ENCODE assay signal across 8 mouse cellular contexts in genomic region chr7:28923865-28924291, GRCm38 (mm10). TPM values are rescaled to one million over a fixed set of nuclear protein-coding genes. Genes with fewer than 3 reads are reported as not detected.
DNase-seq lines count a peak whose midpoint lies in the region; ATAC-seq and TF ChIP-seq lines count a peak whose summit lies in the region.

No protein-coding gene starts in this region.

- TF ChIP-seq EP300 in liver, postnatal 0 days (IDR thresholded peaks at IDR 0.05; ENCODE audit: low read depth) = peak; percentile 33; the same call in 1 of the 2 replicates

- H3K4me1 ChIP-seq in embryonic facial prominence, embryonic 14.5 days (ENCODE audit: control insufficient read depth, insufficient read depth, low read length) = peaks cover 52% of the 10 kb centered on the region
- peaks cover 70% of the 10 kb centered on the region for H3K4me1 ChIP-seq in liver, postnatal 0 days (ENCODE audit: insufficient read depth)
- H3K4me1 ChIP-seq in stomach, embryonic 15.5 days = peaks cover 78% of the 10 kb centered on the region

- peak overlapping the region; percentile 81 for H3K27ac ChIP-seq in embryonic facial prominence, embryonic 14.5 days (replicated peaks; ENCODE audit: low read depth, low read length)
- H3K27ac ChIP-seq in liver, postnatal 0 days (ENCODE audit: low read depth) = peak overlapping the region; percentile 90
- H3K27ac ChIP-seq in stomach, embryonic 15.5 days = peak overlapping the region; percentile 93

- ATAC-seq in embryonic facial prominence, embryonic 14.5 days (ENCODE audit: low read depth) = no peak; the same call in 1 of the 2 replicates
- peak; percentile 57 for ATAC-seq in liver, postnatal 0 days
- peak; percentile 20; the same call in 1 of the 2 replicates for ATAC-seq in stomach, embryonic 15.5 days (ENCODE audit: insufficient read depth, low FRiP score, low read depth)

- no peak overlapping the region for H3K9ac ChIP-seq in embryonic facial prominence, embryonic 14.5 days (ENCODE audit: low read depth, low read length)
- no peak overlapping the region for H3K9ac ChIP-seq in liver, postnatal 0 days (replicated peaks)
- H3K9ac ChIP-seq in stomach, embryonic 15.5 days = no peak overlapping the region

- H3K4me2 ChIP-seq in embryonic facial prominence, embryonic 14.5 days (ENCODE audit: low read depth, low read length) = peak overlapping the region; percentile 8; the same call in 1 of the 2 replicates
- H3K4me2 ChIP-seq in liver, postnatal 0 days (ENCODE audit: low read depth, low read length) = 0 out of 2 replicates have a peak overlapping the region, but pooled peaks have one; percentile 59
- 0 out of 2 replicates have a peak overlapping the region, but pooled peaks have one; percentile 16 for H3K4me2 ChIP-seq in stomach, embryonic 15.5 days

- 11% methylated on average over 4 of the region's 4 CpGs for WGBS in embryonic facial prominence, embryonic 14.5 days
- 37% methylated on average over 4 of the region's 4 CpGs for WGBS in liver, postnatal 0 days (ENCODE audit: insufficient replicate concordance)
- 13% methylated on average over 4 of the region's 4 CpGs for WGBS in stomach, embryonic 15.5 days

- DNase-seq in brain, embryonic 14.5 days (ENCODE audit: low read depth) = peak; percentile 71
- peak; percentile 75 for DNase-seq in embryonic facial prominence, embryonic 14.5 days (ENCODE audit: low spot score)
- DNase-seq in hindlimb bud, embryonic 11.5 days (ENCODE audit: extremely low spot score, low read depth, low spot score) = peak; percentile 60
- peak; percentile 43 for DNase-seq in liver, postnatal 0 days
- no peak for DNase-seq in left cerebral cortex, adult 9 months (ENCODE audit: low spot score in 2 of 2)
- DNase-seq in layer of hippocampus, postnatal 36 days = no peak
- no peak for DNase-seq in thymus, postnatal 10 days (ENCODE audit: low spot score in 2 of 2)

- no peaks in the 10 kb centered on the region for H3K9me3 ChIP-seq in embryonic facial prominence, embryonic 14.5 days (ENCODE audit: control insufficient read depth, low read length)
- no peaks in the 10 kb centered on the region for H3K9me3 ChIP-seq in liver, postnatal 0 days (ENCODE audit: low read length)
- H3K9me3 ChIP-seq in stomach, embryonic 15.5 days = no peaks in the 10 kb centered on the region

- peaks cover 7% of the 10 kb centered on the region for H3K36me3 ChIP-seq in embryonic facial prominence, embryonic 14.5 days (ENCODE audit: control insufficient read depth, insufficient read depth, low read length)
- peaks cover 11% of the 10 kb centered on the region; the same call in 1 of the 2 replicates for H3K36me3 ChIP-seq in liver, postnatal 0 days (replicated peaks; ENCODE audit: insufficient read depth, low read length)
- no peaks in the 10 kb centered on the region for H3K36me3 ChIP-seq in stomach, embryonic 15.5 days

- H3K4me3 ChIP-seq in embryonic facial prominence, embryonic 14.5 days (ENCODE audit: low read depth, low read length) = no peak overlapping the region
- no peak overlapping the region for H3K4me3 ChIP-seq in liver, postnatal 0 days (ENCODE audit: low read depth, low read length)
- no peak overlapping the region for H3K4me3 ChIP-seq in stomach, embryonic 15.5 days (replicated peaks)

- no peaks in the 10 kb centered on the region for H3K27me3 ChIP-seq in embryonic facial prominence, embryonic 14.5 days (replicated peaks; ENCODE audit: control insufficient read depth, insufficient read depth, low read length)
- H3K27me3 ChIP-seq in liver, postnatal 0 days (ENCODE audit: insufficient read depth, low read length) = no peaks in the 10 kb centered on the region
- no peaks in the 10 kb centered on the region for H3K27me3 ChIP-seq in stomach, embryonic 15.5 days (replicated peaks)

- no peak for TF ChIP-seq POLR2A in brain, embryonic 14.5 days (IDR thresholded peaks at IDR 0.05; ENCODE audit: borderline replicate concordance, extremely low read depth, insufficient read depth, insufficient read length, poor library complexity, severe bottlenecking)

- TF ChIP-seq CTCF in brain, embryonic 14.5 days (IDR thresholded peaks at IDR 0.05; ENCODE audit: borderline replicate concordance, extremely low read depth, insufficient read depth, insufficient read length) = no peak
- TF ChIP-seq CTCF in liver, postnatal 0 days (IDR thresholded peaks at IDR 0.05; ENCODE audit: low read depth) = no peak

RNA-seq across cellular contexts. Expression of gene Actn4, which starts 38.3 kb away (rescaled TPM):
- 134 and 173 TPM in 2 replicates for polyA plus RNA-seq in brain, embryonic 14.5 days (2012; rRNA removed)
- polyA plus RNA-seq in embryonic facial prominence, embryonic 14.5 days (2014; fragmentation: Nextera tagmentation; extraction: Ambion mirVana) = 256 and 280 TPM in 2 replicates
- 76.3 and 81.2 TPM in 2 replicates for polyA plus RNA-seq in liver, postnatal 0 days (2015; fragmentation: Nextera tagmentation; extraction: Ambion mirVana)
- 319 and 341 TPM in 2 replicates for polyA plus RNA-seq in stomach, embryonic 15.5 days (2015; fragmentation: Nextera tagmentation; extraction: Ambion mirVana)
- total RNA-seq in layer of hippocampus, postnatal 36 days (2021) = 100 to 1,000 TPM; 121 to 130 TPM

RNA-seq across cellular contexts. Expression of gene Capn12, which starts 42.7 kb away (rescaled TPM):
- 0.08 and 0.16 TPM in 2 replicates for polyA plus RNA-seq in brain, embryonic 14.5 days (2012; rRNA removed)
- 0.58 and 0.72 TPM in 2 replicates for polyA plus RNA-seq in embryonic facial prominence, embryonic 14.5 days (2014; fragmentation: Nextera tagmentation; extraction: Ambion mirVana)
- polyA plus RNA-seq in liver, postnatal 0 days (2015; fragmentation: Nextera tagmentation; extraction: Ambion mirVana) = 0.09 and 0.23 TPM in 2 replicates
- 0.34 and 0.45 TPM in 2 replicates for polyA plus RNA-seq in stomach, embryonic 15.5 days (2015; fragmentation: Nextera tagmentation; extraction: Ambion mirVana)
- under 1 TPM; 0.22 to 0.35 TPM for total RNA-seq in layer of hippocampus, postnatal 36 days (2021)

RNA-seq across cellular contexts. Expression of gene Eif3k, which starts 57.8 kb away (rescaled TPM):
- polyA plus RNA-seq in brain, embryonic 14.5 days (2012; rRNA removed) = 411 and 463 TPM in 2 replicates
- polyA plus RNA-seq in embryonic facial prominence, embryonic 14.5 days (2014; fragmentation: Nextera tagmentation; extraction: Ambion mirVana) = 403 and 404 TPM in 2 replicates
- 162 and 166 TPM in 2 replicates for polyA plus RNA-seq in liver, postnatal 0 days (2015; fragmentation: Nextera tagmentation; extraction: Ambion mirVana)
- 370 and 373 TPM in 2 replicates for polyA plus RNA-seq in stomach, embryonic 15.5 days (2015; fragmentation: Nextera tagmentation; extraction: Ambion mirVana)
- total RNA-seq in layer of hippocampus, postnatal 36 days (2021) = 100 to 1,000 TPM; 190 to 196 TPM

RNA-seq across cellular contexts. Expression of gene Map4k1, which starts 58.0 kb away (rescaled TPM):
- 7.8 and 8.2 TPM in 2 replicates for polyA plus RNA-seq in brain, embryonic 14.5 days (2012; rRNA removed)
- 7.2 and 8.7 TPM in 2 replicates for polyA plus RNA-seq in embryonic facial prominence, embryonic 14.5 days (2014; fragmentation: Nextera tagmentation; extraction: Ambion mirVana)
- polyA plus RNA-seq in liver, postnatal 0 days (2015; fragmentation: Nextera tagmentation; extraction: Ambion mirVana) = 11.9 and 16.5 TPM in 2 replicates
- 7.8 and 9.3 TPM in 2 replicates for polyA plus RNA-seq in stomach, embryonic 15.5 days (2015; fragmentation: Nextera tagmentation; extraction: Ambion mirVana)
- total RNA-seq in layer of hippocampus, postnatal 36 days (2021) = 1 to 10 TPM; 1.7 to 1.9 TPM

Comparison
In these comparisons a context has a peak if more than half of its experiments do, and no peak if none do; other contexts are left out.
1. DNase-seq: peak in brain, embryonic 14.5 days (single experiment), embryonic facial prominence, embryonic 14.5 days (single experiment), hindlimb bud, embryonic 11.5 days (single experiment) and liver, postnatal 0 days (single experiment); none in left cerebral cortex, adult 9 months (0 of 2), layer of hippocampus, postnatal 36 days (0 of 2) and thymus, postnatal 10 days (0 of 2).
2. H3K4me2 ChIP-seq: peak in every context shown above with its lines; median percentile 59 in liver, postnatal 0 days; 16 in stomach, embryonic 15.5 days; 8 in embryonic facial prominence, embryonic 14.5 days.
3. Peak in every context shown above with its lines, with median percentiles within 50 percentile points of each other: H3K27ac ChIP-seq.